Mouse (Mus musculus) layer of hippocampus, postnatal 10 days (tissue): ENCODE measurements around the gene Cap2. TPM values are rescaled to one million over a fixed set of nuclear protein-coding genes. Genes with fewer than 3 reads are reported as not detected.

Experiments
- DNase-seq, 2 experiments: peaks; one replicate each; pipeline ENCODE4 v3.0.0; 2021; ENCODE audit warnings: low spot score in 2 of 2
- total RNA-seq, 2 experiments: library from RNA; stranded (reverse); gene quantifications; 2 replicates each; pipeline ENCODE4 v1.2.3; 2021

Cap2 gene
- total RNA-seq, 2 experiments from 2014 or later = 69.4 to 72.4 TPM

- no peak for DNase-seq
Measured at GRCm38 (mm10) chr13:46683370-46683769, 181.7 kb downstream of the Cap2 start.

- no peak for DNase-seq
Measured at GRCm38 (mm10) chr13:46690559-46691241, 189.1 kb downstream of the Cap2 start.

- no peak for DNase-seq
Measured at GRCm38 (mm10) chr13:46695296-46695908, 193.8 kb downstream of the Cap2 start.

GRCm38 (mm10) chr13:46695932-46696331 lies 194.3 kb downstream of the Cap2 start:
- DNase-seq = no peak

- no peak for DNase-seq
Measured at GRCm38 (mm10) chr13:46696788-46697187, 195.1 kb downstream of the Cap2 start.

GRCm38 (mm10) chr13:46699372-46699771 lies 197.7 kb downstream of the Cap2 start:
- DNase-seq = no peak

Other genes starting within 250 kb of the Cap2 start
- under 1 TPM in 1 of 2 experiments, not detected in 1; 0.34 TPM for gene Stmnd1, start 228.1 kb upstream of the Cap2 start, total RNA-seq
- 10 to 100 TPM; 10.6 to 14.5 TPM for gene Rbm24, start 83.4 kb upstream of the Cap2 start, total RNA-seq
- gene Fam8a1, start 167.7 kb downstream of the Cap2 start, total RNA-seq = 10 to 100 TPM; 64.4 to 69.3 TPM
- gene Nup153, start 226.1 kb downstream of the Cap2 start, total RNA-seq = 10 to 100 TPM; 53.2 to 56.4 TPM